In the genomic region with DNA sequence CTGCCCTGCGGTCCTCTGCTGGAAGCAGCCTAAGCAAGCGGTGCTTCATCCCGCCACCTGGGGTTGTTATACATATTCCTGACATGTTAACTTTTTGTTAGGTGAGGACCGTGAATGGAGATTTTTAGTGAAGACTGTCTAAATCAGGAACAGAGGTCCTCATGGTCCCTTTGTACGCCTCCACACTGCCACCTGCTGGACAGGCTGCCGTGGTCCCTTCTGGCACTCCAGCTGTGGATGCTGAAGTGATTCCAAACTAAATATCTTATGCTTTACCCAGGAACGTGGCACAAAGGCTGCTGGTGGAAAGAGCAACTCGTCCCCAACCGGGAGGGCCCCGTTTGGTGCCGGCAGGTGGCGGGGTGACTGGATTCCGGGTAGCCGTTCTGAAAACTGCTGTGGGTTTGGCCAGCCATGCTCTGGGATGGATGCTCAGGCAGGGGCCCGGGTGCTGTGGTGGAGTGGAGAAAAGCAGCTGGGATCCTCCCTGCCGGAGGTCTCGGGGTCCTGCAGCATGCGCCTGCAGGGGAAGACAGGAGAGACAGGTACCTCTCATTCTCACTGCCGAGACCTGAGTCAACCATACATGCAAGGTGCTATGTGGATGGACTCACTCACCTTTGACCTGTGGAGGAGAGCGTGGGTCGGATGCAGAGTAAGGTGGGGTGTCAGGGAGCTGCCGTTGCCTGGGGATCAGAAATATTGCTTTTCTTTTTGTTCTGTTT, we compare ENCODE assay signal across 8 mouse cellular contexts. TPM values are rescaled to one million over a fixed set of nuclear protein-coding genes. Genes with fewer than 3 reads are reported as not detected.
DNase-seq lines count a peak whose midpoint lies in the region; ATAC-seq and TF ChIP-seq lines count a peak whose summit lies in the region.

No protein-coding gene starts in this region.

- H3ac ChIP-seq in C2C12 (ENCODE audit: control insufficient read depth, insufficient read length, low read depth): no peak overlapping the region

- TF ChIP-seq EP300 in stomach, postnatal 0 days (optimal IDR thresholded peaks at IDR 0.05): no peak

- TF ChIP-seq CTCF in C2C12 (IDR thresholded peaks at IDR 0.05; ENCODE audit: control insufficient read depth, insufficient read depth, insufficient read length): peak; percentile 84
- peak; percentile 82 for TF ChIP-seq CTCF in bone marrow macrophage, adult 2 months (IDR thresholded peaks at IDR 0.05; ENCODE audit: low read depth, low read length)
- peak; percentile 96 for TF ChIP-seq CTCF in embryonic fibroblast, embryonic 13.5 days (IDR thresholded peaks at IDR 0.05; ENCODE audit: borderline replicate concordance, insufficient read depth, low read length)
- peak; percentile 92 for TF ChIP-seq CTCF in kidney, postnatal 0 days (IDR thresholded peaks at IDR 0.05; ENCODE audit: low read depth)
- TF ChIP-seq CTCF in stomach, postnatal 0 days (IDR thresholded peaks at IDR 0.05; ENCODE audit: low read depth): peak; percentile 94

- H3K4me3 ChIP-seq in C2C12 (ENCODE audit: insufficient read depth, poor library complexity, severe bottlenecking): no peak overlapping the region
- H3K4me3 ChIP-seq in bone marrow macrophage, adult 2 months (ENCODE audit: insufficient read depth, low read length): no peak overlapping the region
- H3K4me3 ChIP-seq in embryonic fibroblast, embryonic 13.5 days (ENCODE audit: insufficient read depth, low read length): no peak overlapping the region
- no peak overlapping the region for H3K4me3 ChIP-seq in heart, embryonic 13.5 days
- H3K4me3 ChIP-seq in kidney, postnatal 0 days (replicated peaks; ENCODE audit: low read depth, low read length): no peak overlapping the region
- no peak overlapping the region for H3K4me3 ChIP-seq in liver, embryonic 11.5 days (ENCODE audit: low read depth, low read length)
- H3K4me3 ChIP-seq in neural tube, embryonic 12.5 days: no peak overlapping the region
- 0 out of 2 replicates have a peak overlapping the region, but pooled peaks have one; percentile 6 for H3K4me3 ChIP-seq in stomach, postnatal 0 days (ENCODE audit: low read depth, low read length)

- H3K4me2 ChIP-seq in heart, embryonic 13.5 days: peak overlapping the region; percentile 33
- H3K4me2 ChIP-seq in kidney, postnatal 0 days (ENCODE audit: low read length): 0 out of 2 replicates have a peak overlapping the region, but pooled peaks have one; percentile 14
- H3K4me2 ChIP-seq in liver, embryonic 11.5 days: no peak overlapping the region
- peak overlapping the region; percentile 36 for H3K4me2 ChIP-seq in neural tube, embryonic 12.5 days (replicated peaks)
- H3K4me2 ChIP-seq in stomach, postnatal 0 days (replicated peaks; ENCODE audit: low read depth): no peak overlapping the region; the same call in none of the 2 replicates

- H3K36me3 ChIP-seq in C2C12 (ENCODE audit: control insufficient read depth, insufficient read depth): no peaks in the 10 kb centered on the region
- no peaks in the 10 kb centered on the region for H3K36me3 ChIP-seq in heart, embryonic 13.5 days
- H3K36me3 ChIP-seq in kidney, postnatal 0 days (ENCODE audit: insufficient read depth, low read length): no peaks in the 10 kb centered on the region
- H3K36me3 ChIP-seq in liver, embryonic 11.5 days (ENCODE audit: control insufficient read depth, insufficient read depth, low read length): no peaks in the 10 kb centered on the region
- H3K36me3 ChIP-seq in neural tube, embryonic 12.5 days: no peaks in the 10 kb centered on the region
- no peaks in the 10 kb centered on the region for H3K36me3 ChIP-seq in stomach, postnatal 0 days (ENCODE audit: control insufficient read depth, insufficient read depth, low read length)

- no peak overlapping the region for H3K27ac ChIP-seq in bone marrow macrophage, adult 2 months (ENCODE audit: insufficient read depth, low read depth, low read length)
- no peak overlapping the region for H3K27ac ChIP-seq in embryonic fibroblast, embryonic 13.5 days (ENCODE audit: insufficient read depth, low read length)
- no peak overlapping the region for H3K27ac ChIP-seq in heart, embryonic 13.5 days (replicated peaks)
- H3K27ac ChIP-seq in kidney, postnatal 0 days: no peak overlapping the region
- H3K27ac ChIP-seq in liver, embryonic 11.5 days (ENCODE audit: low read depth, low read length): no peak overlapping the region
- no peak overlapping the region for H3K27ac ChIP-seq in neural tube, embryonic 12.5 days
- no peak overlapping the region for H3K27ac ChIP-seq in stomach, postnatal 0 days (replicated peaks)

- H3K27me3 ChIP-seq in C2C12 (ENCODE audit: control insufficient read depth, insufficient read depth, insufficient read length): peaks cover 9% of the 10 kb centered on the region
- H3K27me3 ChIP-seq in heart, embryonic 13.5 days (replicated peaks): peaks cover 2% of the 10 kb centered on the region; the same call in 1 of the 2 replicates
- H3K27me3 ChIP-seq in kidney, postnatal 0 days (ENCODE audit: insufficient read depth, low read length): no peaks in the 10 kb centered on the region
- H3K27me3 ChIP-seq in liver, embryonic 11.5 days (replicated peaks; ENCODE audit: control insufficient read depth, insufficient read depth, low read length): no peaks in the 10 kb centered on the region
- H3K27me3 ChIP-seq in neural tube, embryonic 12.5 days (replicated peaks): no peaks in the 10 kb centered on the region
- H3K27me3 ChIP-seq in stomach, postnatal 0 days (ENCODE audit: control insufficient read depth, insufficient read depth, low read length): no peaks in the 10 kb centered on the region

- TF ChIP-seq POLR2A in bone marrow macrophage, adult 2 months (IDR thresholded peaks at IDR 0.05; ENCODE audit: borderline replicate concordance, low read depth, low read length): no peak
- no peak for TF ChIP-seq POLR2A in embryonic fibroblast, embryonic 13.5 days (IDR thresholded peaks at IDR 0.05; ENCODE audit: low read depth, low read length)

- peak overlapping the region; percentile 1; the same call in 1 of the 2 replicates for H3K9ac ChIP-seq in heart, embryonic 13.5 days
- H3K9ac ChIP-seq in kidney, postnatal 0 days (ENCODE audit: low read depth, low read length): no peak overlapping the region
- no peak overlapping the region for H3K9ac ChIP-seq in liver, embryonic 11.5 days (ENCODE audit: low read depth, low read length)
- H3K9ac ChIP-seq in neural tube, embryonic 12.5 days: no peak overlapping the region
- no peak overlapping the region for H3K9ac ChIP-seq in stomach, postnatal 0 days (ENCODE audit: low read length)

- WGBS in heart, embryonic 13.5 days: 23% methylated on average over 22 of the region's 22 CpGs
- WGBS in kidney, postnatal 0 days: 14% methylated on average over 22 of the region's 22 CpGs
- 27% methylated on average over 22 of the region's 22 CpGs for WGBS in liver, embryonic 11.5 days
- WGBS in neural tube, embryonic 12.5 days: 25% methylated on average over 22 of the region's 22 CpGs
- 18% methylated on average over 22 of the region's 22 CpGs for WGBS in stomach, postnatal 0 days

- no peaks in the 10 kb centered on the region for H3K79me2 ChIP-seq in C2C12 (ENCODE audit: control insufficient read depth, insufficient read depth)

- H3K9me3 ChIP-seq in heart, embryonic 13.5 days: no peaks in the 10 kb centered on the region
- H3K9me3 ChIP-seq in kidney, postnatal 0 days (replicated peaks; ENCODE audit: low read length): no peaks in the 10 kb centered on the region
- H3K9me3 ChIP-seq in liver, embryonic 11.5 days (ENCODE audit: control insufficient read depth, low read length): no peaks in the 10 kb centered on the region
- H3K9me3 ChIP-seq in neural tube, embryonic 12.5 days: no peaks in the 10 kb centered on the region
- no peaks in the 10 kb centered on the region for H3K9me3 ChIP-seq in stomach, postnatal 0 days (ENCODE audit: control insufficient read depth, low read length)

- DNase-seq in kidney, postnatal 0 days (ENCODE audit: low spot score): peak; percentile 88
- peak; percentile 69 for DNase-seq in liver, embryonic 11.5 days (ENCODE audit: low spot score)
- DNase-seq in stomach, postnatal 0 days (ENCODE audit: low spot score): peak; percentile 81

- no peak for ATAC-seq in heart, embryonic 13.5 days (ENCODE audit: extremely low read depth, insufficient number of reproducible peaks, low FRiP score, low TSS enrichment)
- ATAC-seq in kidney, postnatal 0 days (replicated peaks; ENCODE audit: low FRiP score, low read depth): peak; percentile 52
- ATAC-seq in liver, embryonic 11.5 days (replicated peaks; ENCODE audit: low FRiP score): no peak
- peak; percentile 72 for ATAC-seq in neural tube, embryonic 12.5 days (ENCODE audit: low FRiP score, low read depth)
- peak; percentile 57; the same call in 1 of the 2 replicates for ATAC-seq in stomach, postnatal 0 days (ENCODE audit: low FRiP score, low TSS enrichment)

- H3K4me1 ChIP-seq in bone marrow macrophage, adult 2 months (ENCODE audit: control insufficient read depth, insufficient read depth, low read length): no peaks in the 10 kb centered on the region
- H3K4me1 ChIP-seq in embryonic fibroblast, embryonic 13.5 days (ENCODE audit: control insufficient read depth, insufficient read depth, low read length): no peaks in the 10 kb centered on the region
- no peaks in the 10 kb centered on the region for H3K4me1 ChIP-seq in heart, embryonic 13.5 days
- no peaks in the 10 kb centered on the region for H3K4me1 ChIP-seq in kidney, postnatal 0 days (replicated peaks; ENCODE audit: insufficient read depth, low read length)
- no peaks in the 10 kb centered on the region for H3K4me1 ChIP-seq in liver, embryonic 11.5 days (replicated peaks; ENCODE audit: control insufficient read depth, insufficient read depth, low read length)
- peaks cover 3% of the 10 kb centered on the region; the same call in 1 of the 2 replicates for H3K4me1 ChIP-seq in neural tube, embryonic 12.5 days
- H3K4me1 ChIP-seq in stomach, postnatal 0 days (replicated peaks; ENCODE audit: control insufficient read depth, insufficient read depth): no peaks in the 10 kb centered on the region

- H3K79me3 ChIP-seq in C2C12 (ENCODE audit: low read depth): no peaks in the 10 kb centered on the region

TF ChIP-seq in C2C12, 6 proteins besides CTCF, POLR2A, EP300 and RAD21 (continues in another document):
- TF ChIP-seq CEBPB (IDR thresholded peaks at IDR 0.05; ENCODE audit: low read depth) (no peak), MYOD1 (IDR thresholded peaks at IDR 0.05; ENCODE audit: control insufficient read depth, insufficient read length, low read depth) (no peak), MYOG (IDR thresholded peaks at IDR 0.05; ENCODE audit: control insufficient read depth, extremely low read depth, insufficient read length) (no peak)

RNA-seq across cellular contexts. Expression of gene Myrfl, which starts 47.8 kb away (rescaled TPM):
- not detected for polyA plus RNA-seq in C2C12 (2012; fragmentation: generic; extraction: Trizol)
- polyA plus RNA-seq in bone marrow macrophage, adult 2 months (2012; ENCODE audit: insufficient read depth, insufficient read length, missing spikeins): not detected in 2 replicates
- polyA plus RNA-seq in embryonic fibroblast, embryonic 13.5 days (2011; ENCODE audit: insufficient read length, low read depth, missing spikeins): not detected in 2 replicates
- polyA plus RNA-seq in heart, embryonic 13.5 days (2015; fragmentation: Nextera tagmentation; extraction: Ambion mirVana): 0.20 and 0.37 TPM in 2 replicates
- 0.04 and 0.06 TPM in 2 replicates for polyA plus RNA-seq in kidney, postnatal 0 days (2015; fragmentation: Nextera tagmentation; extraction: Ambion mirVana)
- 0.08 and 0.16 TPM in 2 replicates for polyA plus RNA-seq in liver, embryonic 11.5 days (2014; fragmentation: Nextera tagmentation; extraction: Ambion mirVana)
- polyA plus RNA-seq in neural tube, embryonic 12.5 days (2016; fragmentation: Nextera tagmentation; extraction: Ambion mirVana): 0.28 and 0.65 TPM in 2 replicates
- polyA plus RNA-seq in stomach, postnatal 0 days (2015; fragmentation: Nextera tagmentation; extraction: Ambion mirVana): 0.02 TPM in 1 of 2 replicates, not detected in the other

Comparison
In these comparisons a context has a peak if more than half of its experiments do, and no peak if none do; other contexts are left out.
1. ATAC-seq: peak in kidney, postnatal 0 days (single experiment), neural tube, embryonic 12.5 days (single experiment) and stomach, postnatal 0 days (single experiment); none in heart, embryonic 13.5 days (single experiment) and liver, embryonic 11.5 days (single experiment).
2. H3K4me2 ChIP-seq: peak in heart, embryonic 13.5 days (single experiment), kidney, postnatal 0 days (single experiment) and neural tube, embryonic 12.5 days (single experiment); none in liver, embryonic 11.5 days (single experiment) and stomach, postnatal 0 days (single experiment).
3. Peak in every context shown above with its lines, with median percentiles within 50 percentile points of each other: CTCF ChIP-seq and DNase-seq.